Mouse (Mus musculus) small intestine, adult 2 months (tissue): Measurements from ENCODE around the gene Zfhx3.

Source experiments
- CTCF ChIP-seq: fragments of 200-500 bp; IDR thresholded peaks from 2 replicates; pipeline ENCODE4 v1.5.1; 2012; ENCODE audit warnings: low read depth, mild to moderate bottlenecking, control low read depth, inconsistent platforms, low read length, moderate library complexity, mixed read lengths; ENCODE audit not compliant: insufficient replicate concordance, insufficient read length; ENCODE audit errors: extremely low read depth
- POLR2A ChIP-seq: fragments of 200-500 bp; IDR thresholded peaks from 2 replicates; pipeline ENCODE4 v1.6.1; 2012; ENCODE audit warnings: low read depth, mild to moderate bottlenecking, control low read depth, inconsistent platforms, low read length, moderate library complexity

DNA sequence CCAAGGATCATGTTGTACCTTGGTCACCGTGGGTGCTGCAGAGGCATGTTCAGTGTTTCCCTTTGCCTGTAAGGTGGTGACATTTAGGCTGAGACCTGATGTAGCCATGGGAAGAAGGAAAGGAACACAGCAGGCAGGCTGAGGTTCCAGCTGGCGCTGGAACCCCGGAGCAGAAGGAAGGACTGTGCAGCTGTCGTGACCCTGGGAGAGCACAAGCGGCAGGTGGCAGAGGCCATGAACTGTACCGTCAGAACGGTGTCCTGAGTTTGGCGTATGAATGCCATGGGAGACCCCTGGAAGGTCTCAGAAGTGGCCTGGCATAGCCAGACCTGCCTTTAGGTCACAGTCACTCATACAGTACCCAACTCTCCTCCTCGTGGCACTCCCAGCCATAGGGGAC is 939.6 kb downstream of the Zfhx3 start:
- TF ChIP-seq CTCF (no peak), POLR2A (no peak)
